Mouse (Mus musculus) gonadal fat pad, adult 2 months (tissue): ENCODE measurements around the gene Cnn1. TPM values are rescaled to one million over a fixed set of nuclear protein-coding genes. Genes with fewer than 3 reads are reported as not detected.
A peak's percentile ranks its signal among the peaks of the same experiment; 100 is the strongest.
"Not testable (repeated sequence)": the region's sequence is repeated elsewhere in the genome, so short reads cannot be mapped to it uniquely, and the experiment has no call there.

Experiments
- DNase-seq: peaks from one replicate; pipeline ENCODE4 v3.0.0-alpha.2; 2012; ENCODE audit warnings: low read depth
- polyA plus RNA-seq: library from polyadenylated mRNA; depleted of rRNA; stranded (reverse); fragments of >200 nt; gene quantifications from 2 replicates; pipeline ENCODE4 v1.2.3, GENCODE M21; 2012

Cnn1 gene
- polyA plus RNA-seq, 1 experiment, result 181 TPM

GRCm38 (mm10) chr9:22075778-22076177 lies 23.2 kb upstream of the Cnn1 start:
- DNase-seq, result not testable (repeated sequence)

DNA sequence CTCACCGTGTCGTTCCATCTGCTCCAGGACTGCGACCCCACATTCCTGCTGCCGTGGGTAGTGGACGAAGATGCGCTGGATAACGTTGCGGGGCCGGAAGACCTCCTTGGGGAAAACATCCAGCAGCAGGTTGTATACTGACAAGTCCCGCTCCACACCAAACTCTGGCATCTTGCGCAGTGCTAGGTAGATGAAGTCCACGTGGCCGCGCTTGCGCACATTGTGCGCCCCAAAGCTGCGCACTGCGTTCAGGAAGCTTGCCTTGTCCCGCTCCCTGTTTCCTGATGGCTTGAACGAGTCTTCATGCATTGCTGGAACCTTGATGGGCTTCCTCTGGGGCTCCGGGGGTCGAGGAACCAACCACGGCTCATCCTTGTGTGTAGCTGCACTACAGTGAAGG lies 22.8 kb upstream of the Cnn1 start:
- DNase-seq, result no peak

GRCm38 (mm10) chr9:22084667-22085021 lies 14.4 kb upstream of the Cnn1 start:
- no peak for DNase-seq

DNA sequence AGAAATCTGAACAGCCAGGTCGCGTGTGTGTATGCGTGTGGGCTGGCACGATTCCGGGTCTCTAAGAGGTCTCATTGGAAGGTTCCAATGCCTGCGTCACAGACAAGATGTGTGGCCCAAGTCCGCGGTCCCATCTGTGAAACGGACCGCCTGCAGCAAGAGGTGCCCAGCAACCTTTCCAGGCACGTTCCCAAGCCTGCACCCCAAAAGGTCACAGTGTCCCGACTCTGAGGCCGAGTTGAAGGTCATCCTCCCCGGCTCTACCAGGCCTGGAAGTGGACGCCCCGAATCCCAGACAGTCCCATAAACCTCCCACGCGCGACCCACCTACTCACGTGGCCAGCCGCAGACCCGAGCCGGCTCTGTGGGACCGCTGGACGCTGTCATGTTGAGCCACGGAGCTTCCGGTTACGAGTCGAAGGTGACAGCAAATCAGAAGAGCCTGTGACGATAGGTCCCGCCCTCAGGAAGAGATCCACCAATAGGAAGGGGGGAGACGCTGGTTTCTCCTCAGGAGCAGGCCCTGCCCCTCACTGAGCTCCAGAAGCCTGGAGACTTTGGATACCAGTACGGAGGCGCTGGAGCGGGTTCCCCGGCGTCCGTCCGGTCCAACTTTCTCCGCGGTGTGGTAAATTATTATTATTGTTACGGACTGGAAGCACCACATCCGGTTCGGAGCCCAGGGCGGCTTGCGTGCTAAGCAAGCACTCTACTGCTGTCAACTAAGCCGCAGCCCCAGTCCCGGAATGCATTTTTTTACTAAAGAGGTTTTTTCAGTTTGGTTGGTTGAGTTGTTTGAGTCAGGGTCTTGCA lies 13.8 kb upstream of the Cnn1 start, which contains the start of gene Ecsit:
Gene Ecsit, minus strand, starts transcription at position 417 of the 813 bp plus-strand sequence.
- peak; percentile 89 for DNase-seq

GRCm38 (mm10) chr9:22086012-22086411 lies 13.0 kb upstream of the Cnn1 start:
- DNase-seq, result no peak

DNA sequence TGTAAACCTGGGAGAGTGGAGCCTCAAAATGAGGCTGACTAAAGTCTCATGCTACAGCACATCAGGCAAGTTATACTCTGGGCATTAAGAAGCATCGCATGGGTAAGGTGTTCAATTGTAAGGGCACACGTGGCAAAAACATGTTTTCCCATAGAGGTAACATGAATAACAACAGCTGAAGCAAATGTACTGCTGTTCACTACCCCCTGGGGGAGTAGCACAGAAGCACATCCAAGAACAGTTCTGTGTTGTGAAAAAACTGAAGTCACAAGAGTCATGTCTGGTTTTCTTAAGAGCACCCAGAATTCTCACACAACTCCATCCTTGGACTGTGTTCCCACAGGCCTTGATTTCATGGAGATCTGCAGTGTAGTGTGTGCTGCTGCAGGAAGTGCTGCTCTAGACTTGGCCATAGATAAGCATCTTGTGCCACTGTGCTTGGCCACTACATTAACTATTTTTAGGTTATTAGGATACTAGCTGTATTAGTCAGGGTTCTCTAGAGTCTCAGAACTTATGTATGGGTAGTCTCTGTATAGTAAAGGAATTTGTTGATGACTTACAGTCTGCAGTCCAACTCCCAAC lies 11.9 kb upstream of the Cnn1 start:
- DNase-seq, result no peak

GRCm38 (mm10) chr9:22089281-22089680 lies 9.7 kb upstream of the Cnn1 start:
- DNase-seq, result no peak

DNA sequence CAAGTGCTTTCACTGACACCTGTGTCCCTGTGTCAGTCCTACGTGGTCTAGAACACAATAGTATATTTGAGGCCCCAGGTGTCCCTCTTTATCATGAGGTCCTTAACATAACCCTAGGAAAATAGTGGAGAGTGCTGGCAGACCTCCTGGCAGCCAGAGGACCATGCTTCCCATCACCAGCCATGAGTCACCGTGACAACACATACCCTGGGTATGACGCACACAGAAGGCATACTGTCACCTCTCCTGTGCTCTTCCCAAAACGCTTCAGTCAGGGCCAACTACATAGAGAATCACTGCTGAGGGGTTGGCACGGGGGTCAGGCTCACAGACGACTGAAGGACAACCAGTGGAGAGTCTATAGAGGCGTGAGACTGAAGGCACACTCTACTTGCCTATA lies 9.0 kb upstream of the Cnn1 start:
- no peak for DNase-seq

- DNase-seq, result no peak
Measured at GRCm38 (mm10) chr9:22092746-22093145, 6.3 kb upstream of the Cnn1 start.

GRCm38 (mm10) chr9:22095854-22096307 lies 3.1 kb upstream of the Cnn1 start:
- no peak for DNase-seq

DNA sequence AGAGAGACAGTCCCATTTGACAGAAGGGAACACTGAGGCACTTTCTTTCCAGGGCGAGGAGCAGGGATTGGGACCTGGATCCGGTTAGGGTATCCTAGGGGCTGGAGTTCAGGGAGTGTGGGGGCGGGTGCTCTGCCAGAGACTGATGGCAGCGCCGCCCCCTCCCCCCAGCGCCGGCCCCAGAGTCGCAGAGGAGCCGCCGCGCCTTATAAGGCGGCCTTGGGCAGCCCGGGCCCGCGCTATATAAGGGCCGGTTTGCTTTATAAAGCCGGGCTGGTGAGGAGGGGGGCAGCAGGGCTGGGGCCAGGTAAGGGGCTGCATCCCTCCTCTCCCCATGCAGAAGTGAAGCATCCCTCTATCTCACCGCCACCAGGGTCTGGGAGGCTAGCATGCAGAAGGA lies 906 bp downstream of the Cnn1 start:
- DNase-seq, result no peak

GRCm38 (mm10) chr9:22108194-22108593 lies 9.2 kb downstream of the Cnn1 start:
- DNase-seq, result no peak

DNA sequence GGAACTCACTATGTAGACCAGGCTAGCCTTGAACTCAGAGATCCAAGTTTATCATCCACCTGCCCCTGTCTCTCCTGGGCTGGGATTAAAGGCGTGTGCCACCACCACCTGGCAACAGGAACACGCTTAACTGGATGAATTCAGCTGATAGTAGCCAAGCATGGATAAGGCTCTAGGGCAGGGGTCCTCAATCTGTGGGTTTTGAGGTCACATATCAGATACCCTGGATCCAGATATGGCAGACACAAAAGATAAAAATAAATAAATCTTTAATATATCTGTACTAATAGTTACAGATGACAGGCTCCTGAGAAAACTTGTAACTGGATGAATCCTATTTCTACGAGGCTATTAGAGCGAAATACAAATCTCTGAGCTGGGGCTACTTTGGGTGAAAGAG lies 16.6 kb downstream of the Cnn1 start:
- DNase-seq, result no peak

DNA sequence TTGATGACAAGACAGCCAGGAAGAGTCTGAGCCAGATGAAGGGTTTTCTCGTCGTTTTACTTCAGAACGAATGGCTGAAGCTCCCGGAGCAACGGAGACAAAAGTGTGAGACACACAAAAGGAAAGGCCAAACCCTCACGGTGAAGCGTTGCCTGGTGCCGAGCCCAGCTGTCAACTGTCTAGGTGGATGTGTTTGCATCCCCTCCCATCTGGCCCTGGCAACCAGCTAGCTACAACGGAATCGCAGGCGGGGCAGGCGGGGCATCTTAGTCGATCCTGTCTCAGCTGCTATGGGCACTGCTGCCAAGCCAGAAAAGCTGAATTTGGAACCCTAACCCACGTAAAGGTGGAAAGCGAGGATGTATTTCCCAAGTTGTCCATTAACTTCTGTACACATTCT lies 17.1 kb downstream of the Cnn1 start:
- DNase-seq, result no peak

DNA sequence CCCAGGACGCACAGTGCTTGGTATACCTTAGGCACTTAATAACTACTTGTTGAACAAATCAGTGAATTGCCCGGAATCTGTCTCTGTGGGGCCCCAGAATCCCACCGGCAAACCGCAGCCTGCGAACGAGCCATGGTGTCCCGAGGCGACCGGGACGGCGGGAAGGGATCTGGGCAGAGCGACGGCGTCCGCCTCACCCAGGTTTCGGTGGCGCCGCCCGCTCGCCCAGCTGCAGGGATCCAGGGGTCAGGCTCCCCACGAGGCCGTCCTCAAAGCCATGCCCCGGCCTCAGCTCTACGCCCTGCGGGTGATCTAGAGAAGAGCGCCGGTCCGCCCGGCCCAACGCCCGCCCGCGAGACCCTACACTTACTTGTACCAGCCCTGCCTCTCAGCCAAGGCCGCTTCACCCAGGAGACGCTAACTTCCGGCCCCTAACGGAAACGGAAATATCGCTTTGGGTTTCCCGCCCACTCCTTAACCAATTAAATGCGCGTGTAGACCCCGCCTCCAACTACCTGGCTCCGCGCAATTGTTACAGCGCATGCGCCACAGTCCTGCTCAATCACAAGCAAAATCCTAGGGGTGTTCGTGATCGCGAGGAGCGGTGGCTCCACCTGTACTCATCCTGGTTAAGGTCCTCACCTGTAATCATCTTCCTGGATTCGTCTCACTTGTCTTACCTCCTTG lies 17.9 kb downstream of the Cnn1 start, which contains the start of gene Elof1:
Gene Elof1, minus strand, starts transcription at position 433 of the 687 bp plus-strand sequence.
- no peak for DNase-seq

DNA sequence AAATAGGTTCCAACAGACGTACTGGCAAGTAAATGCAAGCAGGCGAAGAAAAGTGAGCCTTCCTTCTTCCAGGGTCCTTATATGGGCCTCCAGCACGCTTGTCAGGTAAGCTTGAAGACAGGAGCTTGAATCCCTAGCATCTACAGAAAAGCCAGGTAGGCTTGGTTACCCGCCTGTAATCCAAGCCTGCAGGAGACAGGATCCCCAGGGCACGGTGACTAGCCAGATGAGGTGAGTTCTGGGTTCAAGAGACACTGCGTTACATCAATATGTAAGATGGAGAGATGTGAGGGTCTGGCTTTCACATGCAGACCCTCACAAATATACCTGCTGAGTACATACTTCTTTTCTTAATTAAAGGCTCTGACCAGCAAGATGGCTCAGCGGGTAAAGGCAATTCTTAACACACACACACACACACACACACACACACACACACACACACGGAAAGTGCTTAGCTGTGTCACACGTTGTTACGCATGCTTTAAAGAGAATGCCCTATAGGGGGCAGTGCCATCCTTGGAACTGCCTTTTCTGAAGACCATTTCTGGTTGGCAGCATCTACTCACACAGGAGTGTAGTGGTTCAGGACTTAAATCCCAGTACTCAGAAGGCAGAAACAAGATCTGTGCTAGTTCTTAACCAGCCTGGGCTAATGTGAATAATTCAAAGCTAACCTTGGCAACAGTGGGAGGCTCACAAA lies 18.9 kb downstream of the Cnn1 start:
- DNase-seq, result no peak

GRCm38 (mm10) chr9:22119543-22119942 lies 20.5 kb downstream of the Cnn1 start:
- no peak for DNase-seq

DNA sequence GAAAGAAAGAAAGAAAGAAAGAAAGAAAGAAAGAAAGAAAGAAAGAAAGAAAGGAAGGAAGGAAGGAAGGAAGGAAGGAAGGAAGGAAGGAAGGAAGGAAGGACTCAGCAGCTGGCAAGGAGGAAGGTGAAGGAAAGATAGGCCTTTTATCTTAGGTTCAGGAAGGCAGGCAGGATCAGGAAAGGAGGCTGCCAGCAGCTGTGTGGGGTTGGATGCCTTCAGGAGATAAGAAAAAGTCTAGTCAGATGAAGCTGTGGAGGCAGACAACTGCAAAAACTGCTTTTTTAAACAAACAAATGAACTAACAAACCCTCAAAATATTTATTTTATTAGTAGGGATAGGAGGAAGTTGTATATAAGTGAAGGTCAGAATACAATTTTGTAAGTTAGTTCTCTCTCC lies 22.5 kb downstream of the Cnn1 start:
- no peak for DNase-seq

GRCm38 (mm10) chr9:22122005-22122404 lies 23.0 kb downstream of the Cnn1 start:
- DNase-seq, result no peak

DNA sequence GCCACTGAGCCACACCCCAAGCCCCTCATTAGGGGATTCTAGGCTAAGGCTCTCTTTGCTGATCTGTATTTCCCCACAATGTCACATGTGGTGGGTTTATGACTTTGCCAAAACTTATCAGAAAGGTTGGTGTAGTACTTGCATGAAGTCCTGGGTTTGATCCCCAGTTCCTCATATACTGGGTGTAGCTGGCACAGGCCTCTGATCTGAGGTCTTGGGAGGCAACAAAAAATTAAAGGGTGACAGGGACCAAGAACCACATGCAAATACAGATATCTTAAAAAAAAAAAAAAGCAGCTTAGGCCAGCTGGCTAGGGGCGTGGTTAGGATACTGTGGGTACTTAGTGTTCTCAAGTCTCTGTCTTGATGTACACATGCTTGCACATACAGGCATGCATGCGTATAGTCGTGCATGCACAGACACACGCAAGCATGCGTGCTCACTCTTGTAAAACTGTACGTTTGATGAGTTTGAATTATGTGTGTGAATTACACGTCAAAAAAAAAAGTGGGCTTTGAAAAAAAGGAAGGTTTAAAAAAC lies 24.1 kb downstream of the Cnn1 start:
- DNase-seq, result no peak

GRCm38 (mm10) chr9:22124169-22124568 lies 25.2 kb downstream of the Cnn1 start:
- no peak for DNase-seq
